Mouse (Mus musculus) embryonic facial prominence, embryonic 10.5 days (tissue): ENCODE measurements around the gene Parva. TPM values are rescaled to one million over a fixed set of nuclear protein-coding genes. Genes with fewer than 3 reads are reported as not detected.

Experiments used
- DNase-seq: peaks from one replicate; pipeline ENCODE4 v3.0.0-alpha.2; 2017; ENCODE audit warnings: low spot score
- H3K27ac ChIP-seq: fragments of 300-500 bp; sonication (generic); replicated peaks from 2 replicates; pipeline ENCODE4 v1.5.1; 2016; ENCODE audit warnings: mild to moderate bottlenecking
- H3K27me3 ChIP-seq: fragments of 300-500 bp; sonication (generic); replicated peaks from 2 replicates; pipeline ENCODE4 v1.6.1; 2016; ENCODE audit warnings: low read depth, mild to moderate bottlenecking; ENCODE audit not compliant: poor library complexity, severe bottlenecking
- H3K36me3 ChIP-seq: fragments of 300-500 bp; sonication (generic); replicated peaks from 2 replicates; pipeline ENCODE4 v1.6.1; 2016; ENCODE audit warnings: mild to moderate bottlenecking, moderate library complexity
- H3K4me1 ChIP-seq: fragments of 300-500 bp; sonication (generic); 2 replicates; pipeline ENCODE4 v1.6.1; 2016
- H3K4me3 ChIP-seq: fragments of 300-500 bp; sonication (generic); 2 replicates; pipeline ENCODE4 v1.5.1; 2016; ENCODE audit warnings: mild to moderate bottlenecking, moderate library complexity
- H3K9me3 ChIP-seq: fragments of 300-500 bp; sonication (generic); 2 replicates; pipeline ENCODE4 v1.6.1; 2016; ENCODE audit warnings: mild to moderate bottlenecking
- WGBS: fragments of 180-500 bp; shearing (Covaris S2); methylation state at CpG from one replicate; pipeline ENCODE4 v1.1.7; 2016; 5-methylcytosine and 5-hydroxymethylcytosine counted together
- polyA plus RNA-seq: library from polyadenylated mRNA; unstranded; fragments of >200 nt; fragmentation: Nextera tagmentation; extraction: Ambion mirVana; gene quantifications from 2 replicates; pipeline ENCODE4 v1.2.1, GENCODE M21; 2016

Parva gene
- polyA plus RNA-seq = 62.7 and 70.3 TPM in 2 replicates

DNA sequence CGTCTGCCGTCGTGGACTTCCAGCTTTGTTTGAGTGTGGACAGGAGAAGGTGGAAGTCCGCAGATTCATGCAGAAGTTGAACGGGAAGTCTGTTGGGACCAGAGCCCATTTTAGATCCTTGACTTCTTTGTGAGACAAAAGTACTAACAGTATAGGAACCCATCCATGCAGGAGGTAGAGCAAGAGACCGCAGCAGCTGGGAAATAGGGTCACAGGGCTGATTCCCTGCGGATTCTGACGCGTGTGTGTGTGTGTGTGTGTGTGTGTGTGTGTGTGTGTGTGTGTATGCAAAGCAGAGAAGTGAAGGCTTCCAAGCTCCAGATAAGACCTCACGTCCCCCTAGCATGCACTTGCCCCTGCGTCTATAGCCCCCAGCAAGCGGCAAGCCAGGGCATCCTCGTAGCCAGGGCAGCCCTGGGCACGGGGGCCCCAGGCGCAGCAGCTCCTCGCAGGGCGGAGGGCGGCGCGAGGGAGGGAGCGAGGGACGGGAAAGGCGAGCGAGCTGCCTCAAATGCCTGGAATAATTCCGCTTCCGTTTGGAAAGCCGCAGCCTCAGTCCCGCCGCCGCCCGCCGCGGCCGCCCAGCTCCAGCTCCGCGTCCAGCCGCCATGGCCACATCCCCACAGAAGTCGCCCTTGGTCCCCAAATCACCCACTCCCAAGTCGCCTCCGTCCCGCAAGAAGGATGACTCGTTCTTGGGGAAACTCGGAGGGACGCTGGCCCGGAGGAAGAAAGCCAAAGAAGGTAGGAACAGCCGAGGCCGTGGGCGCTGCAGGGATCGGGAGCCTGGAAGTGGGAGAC lies at the start of gene Parva:
Gene Parva, plus strand, starts transcription at position 149 of the 801 bp plus-strand sequence.
- Histone ChIP-seq H3K27ac (peak within 1 kb of the TSS; percentile 97), H3K9me3 (peaks cover 6% of the 10 kb centered on the region; the same call in 1 of the 2 replicates), H3K36me3 (peaks cover 9% of the 10 kb centered on the region), H3K4me3 (peak within 1 kb of the TSS; percentile 81), H3K27me3 (no peaks in the 10 kb centered on the region), H3K4me1 (peaks cover 29% of the 10 kb centered on the region)
- 1% methylated on average over 49 of the region's 49 CpGs for WGBS
- DNase-seq = peak; percentile 84

DNA sequence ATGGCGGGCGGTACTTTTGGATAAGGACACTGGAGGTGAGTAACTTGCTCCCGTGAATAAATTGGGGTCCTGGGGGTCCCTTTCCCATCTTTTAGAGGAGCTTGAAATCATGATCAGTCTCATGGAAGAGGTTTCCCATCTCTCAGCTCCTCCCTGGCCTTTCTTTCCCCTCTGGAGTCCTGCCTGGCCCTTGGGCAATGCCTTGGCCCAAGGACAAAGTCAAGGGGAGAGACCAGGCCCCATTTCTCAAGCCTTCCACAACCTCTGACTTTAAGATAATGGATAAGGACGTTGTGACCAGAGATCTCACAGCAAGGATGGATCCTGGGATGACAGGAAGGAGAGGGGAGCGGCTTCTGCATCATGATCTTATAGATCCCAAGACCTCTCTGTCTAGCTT lies 49.2 kb upstream of the Parva start:
- Histone ChIP-seq H3K27me3 (peaks cover 4% of the 10 kb centered on the region; the same call in 1 of the 2 replicates), H3K9me3 (no peaks in the 10 kb centered on the region), H3K36me3 (no peaks in the 10 kb centered on the region), H3K4me1 (peaks cover 9% of the 10 kb centered on the region; the same call in 1 of the 2 replicates), H3K27ac (peak overlapping the region; percentile 26; the same call in 1 of the 2 replicates), H3K4me3 (no peak overlapping the region)
- DNase-seq = no peak
- 87% methylated on average over 5 of the region's 5 CpGs for WGBS

DNA sequence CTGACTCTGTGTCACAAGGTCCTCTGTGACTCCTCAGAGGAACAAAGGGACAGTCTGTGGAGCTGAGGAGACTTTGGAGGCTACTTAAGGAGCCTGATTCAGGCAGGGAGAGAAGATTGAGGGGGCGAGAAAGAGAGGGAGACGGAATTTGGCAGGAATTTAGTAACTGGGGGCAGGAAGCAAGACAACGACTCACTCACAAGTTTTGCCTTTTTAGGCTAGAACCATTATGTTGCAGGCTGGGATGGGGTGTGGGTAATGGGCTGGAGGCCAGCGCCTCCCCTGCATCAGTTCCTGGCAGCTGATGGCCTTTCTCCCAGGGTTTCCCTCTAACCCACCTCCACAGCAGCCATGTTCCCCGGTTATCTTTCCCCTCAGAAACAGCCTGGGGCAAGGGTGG lies 48.8 kb upstream of the Parva start:
- no peaks in the 10 kb centered on the region for H3K36me3 ChIP-seq
- WGBS = 80% methylated on average over 5 of the region's 5 CpGs
- no peak overlapping the region for H3K4me3 ChIP-seq
- no peak for DNase-seq
- peaks cover 9% of the 10 kb centered on the region; the same call in 1 of the 2 replicates for H3K4me1 ChIP-seq
- H3K27me3 ChIP-seq = peaks cover 4% of the 10 kb centered on the region; the same call in 1 of the 2 replicates
- H3K27ac ChIP-seq = 0 out of 2 replicates have a peak overlapping the region, but pooled peaks have one; percentile 11
- no peaks in the 10 kb centered on the region for H3K9me3 ChIP-seq

DNA sequence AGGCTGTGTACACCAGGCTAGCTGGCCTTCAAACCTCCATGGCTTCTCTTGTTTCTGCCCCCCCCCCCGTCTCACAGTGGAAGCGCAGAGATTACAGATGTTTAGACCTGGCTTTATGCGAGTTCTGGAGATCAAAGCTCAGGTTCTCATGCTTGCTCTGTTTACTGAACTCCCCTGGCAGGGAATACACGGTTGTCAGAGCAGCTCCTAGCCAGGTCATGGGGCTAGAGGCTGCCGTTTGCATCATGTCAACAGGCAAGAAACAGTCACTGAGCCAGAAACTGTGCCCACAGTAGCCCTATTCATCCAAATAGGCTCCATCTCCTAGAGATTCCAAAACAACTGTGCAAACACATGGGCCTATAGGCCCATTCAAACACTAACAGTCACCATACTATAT lies 40.8 kb upstream of the Parva start:
- Histone ChIP-seq H3K4me1 (peaks cover 41% of the 10 kb centered on the region), H3K9me3 (no peaks in the 10 kb centered on the region), H3K4me3 (no peak overlapping the region), H3K27ac (no peak overlapping the region), H3K27me3 (no peaks in the 10 kb centered on the region), H3K36me3 (no peaks in the 10 kb centered on the region)
- 67% methylated on average over 5 of the region's 5 CpGs for WGBS
- DNase-seq = no peak

DNA sequence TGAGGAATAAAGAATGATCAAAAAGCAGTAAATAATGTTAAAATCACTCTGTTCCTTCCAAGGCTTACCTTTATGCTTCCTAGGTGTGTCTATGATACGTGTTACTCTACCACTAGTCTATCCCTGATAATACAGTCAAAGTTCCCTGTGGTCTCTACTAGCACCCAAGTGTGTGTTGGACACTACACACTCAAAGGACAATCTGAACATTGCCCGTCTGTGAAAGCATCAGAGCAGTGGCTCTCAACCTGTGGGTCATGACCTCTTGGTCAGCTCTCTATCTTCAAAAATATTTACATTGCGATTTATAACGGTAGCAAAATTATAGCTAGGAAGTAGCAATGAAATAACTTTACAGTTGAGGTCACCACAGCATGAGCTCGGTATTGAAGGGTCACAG lies 39.4 kb upstream of the Parva start:
- Histone ChIP-seq H3K27me3 (no peaks in the 10 kb centered on the region), H3K27ac (no peak overlapping the region), H3K36me3 (no peaks in the 10 kb centered on the region), H3K4me1 (peaks cover 53% of the 10 kb centered on the region), H3K9me3 (no peaks in the 10 kb centered on the region), H3K4me3 (no peak overlapping the region)
- WGBS = 81% methylated on average over 5 of the region's 5 CpGs
- no peak for DNase-seq

DNA sequence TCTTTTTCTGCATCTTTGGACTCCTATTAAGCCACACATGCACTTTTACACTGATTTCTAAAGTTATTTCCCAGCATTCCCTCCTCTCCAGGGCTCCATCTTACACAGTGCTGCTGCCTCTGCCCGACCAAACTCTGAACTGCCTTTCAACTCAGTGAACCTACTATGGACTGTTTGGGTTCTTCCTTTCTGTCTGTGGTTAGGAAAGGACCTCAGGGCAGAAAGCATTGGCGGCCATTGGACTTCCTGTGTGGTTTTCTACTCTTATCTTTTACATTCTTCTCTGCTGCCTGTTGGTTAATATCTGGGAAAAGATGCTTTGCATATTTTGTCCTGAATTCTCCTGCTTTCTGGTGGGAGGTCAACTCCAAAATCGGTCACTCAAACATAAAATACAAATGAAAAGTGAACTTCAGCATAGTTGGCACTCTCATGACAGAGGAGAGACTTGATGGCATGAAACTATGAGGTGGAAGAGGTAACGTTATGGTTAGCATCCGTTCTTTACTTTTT lies 38.9 kb upstream of the Parva start:
- DNase-seq = no peak
- H3K4me1 ChIP-seq = peaks cover 53% of the 10 kb centered on the region
- no peak overlapping the region for H3K4me3 ChIP-seq
- no peak overlapping the region for H3K27ac ChIP-seq
- H3K9me3 ChIP-seq = no peaks in the 10 kb centered on the region
- no peaks in the 10 kb centered on the region for H3K27me3 ChIP-seq
- WGBS = 84% methylated on average over 5 of the region's 5 CpGs
- H3K36me3 ChIP-seq = no peaks in the 10 kb centered on the region

DNA sequence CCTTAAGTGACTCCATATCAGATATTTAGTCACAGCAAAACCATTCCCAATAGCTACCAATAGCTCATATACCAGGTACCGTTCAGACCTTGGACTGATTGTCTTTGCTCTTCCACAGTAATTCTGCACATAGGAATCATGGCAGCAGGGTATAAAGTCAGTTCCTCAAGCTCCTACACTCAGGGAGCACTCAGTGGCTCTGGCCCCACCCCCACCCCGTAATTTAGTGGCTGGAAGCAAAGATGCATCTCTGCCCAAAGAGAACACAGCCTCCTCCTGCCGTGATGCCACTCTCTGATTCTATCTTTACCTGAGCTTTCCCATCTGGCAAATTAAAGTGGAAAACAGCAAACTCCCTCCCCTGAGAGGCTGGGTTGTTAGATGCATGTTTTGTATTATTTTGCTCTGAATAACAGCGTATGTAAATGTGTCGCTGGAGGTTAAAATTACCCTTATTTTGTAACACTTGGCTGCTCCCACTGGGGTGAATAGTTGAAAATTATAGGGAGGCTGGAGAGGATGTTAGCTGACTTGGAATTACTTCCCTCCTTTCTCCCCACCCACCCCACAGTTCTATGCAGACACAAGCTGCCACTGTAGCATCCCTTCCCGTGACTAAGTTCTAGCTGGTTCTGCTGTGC lies 37.6 kb upstream of the Parva start:
- H3K4me3 ChIP-seq = 0 out of 2 replicates have a peak overlapping the region, but pooled peaks have one; percentile 21
- DNase-seq = peak; percentile 28
- H3K9me3 ChIP-seq = no peaks in the 10 kb centered on the region
- H3K27me3 ChIP-seq = no peaks in the 10 kb centered on the region
- H3K4me1 ChIP-seq = peaks cover 53% of the 10 kb centered on the region
- H3K27ac ChIP-seq = peak overlapping the region; percentile 82
- WGBS = 40% methylated on average over 6 of the region's 6 CpGs
- no peaks in the 10 kb centered on the region for H3K36me3 ChIP-seq

DNA sequence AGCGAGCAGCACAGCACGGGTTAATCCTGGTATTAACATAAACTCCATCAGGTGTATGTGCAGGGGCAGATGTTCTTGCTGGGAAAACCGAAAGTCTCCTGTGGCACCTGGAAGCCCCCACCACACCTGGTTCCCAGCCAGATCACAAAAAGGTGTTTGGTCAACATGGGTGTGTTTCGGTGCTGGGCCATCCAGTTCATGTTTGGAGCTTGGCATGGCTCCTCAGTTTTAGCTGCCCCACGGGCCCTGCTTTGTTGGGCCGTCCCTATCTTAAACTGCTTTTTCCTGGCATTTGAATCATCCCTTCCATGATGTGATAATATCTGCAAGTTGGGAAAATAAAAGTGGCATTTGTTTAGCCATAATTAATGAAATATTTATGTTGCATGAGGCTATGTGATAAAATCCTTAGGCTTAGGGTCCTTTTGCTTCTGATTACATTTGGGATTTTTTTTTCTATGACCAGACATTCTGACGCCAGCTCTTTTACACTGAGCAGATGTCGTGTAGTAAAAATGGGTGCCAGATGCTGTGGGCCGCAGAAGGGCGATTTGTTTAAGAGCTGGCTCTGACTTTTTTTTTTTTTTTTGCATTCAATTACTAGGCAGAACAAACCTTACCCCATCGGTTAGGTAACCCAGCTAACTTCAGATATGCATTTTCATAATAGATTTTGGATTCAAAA lies 36.9 kb upstream of the Parva start:
- H3K27me3 ChIP-seq = no peaks in the 10 kb centered on the region
- DNase-seq = peak; percentile 73
- no peaks in the 10 kb centered on the region for H3K9me3 ChIP-seq
- 27% methylated on average over 11 of the region's 11 CpGs for WGBS
- H3K4me1 ChIP-seq = peaks cover 53% of the 10 kb centered on the region
- no peaks in the 10 kb centered on the region for H3K36me3 ChIP-seq
- H3K4me3 ChIP-seq = 0 out of 2 replicates have a peak overlapping the region, but pooled peaks have one; percentile 21
- peak overlapping the region; percentile 82 for H3K27ac ChIP-seq

DNA sequence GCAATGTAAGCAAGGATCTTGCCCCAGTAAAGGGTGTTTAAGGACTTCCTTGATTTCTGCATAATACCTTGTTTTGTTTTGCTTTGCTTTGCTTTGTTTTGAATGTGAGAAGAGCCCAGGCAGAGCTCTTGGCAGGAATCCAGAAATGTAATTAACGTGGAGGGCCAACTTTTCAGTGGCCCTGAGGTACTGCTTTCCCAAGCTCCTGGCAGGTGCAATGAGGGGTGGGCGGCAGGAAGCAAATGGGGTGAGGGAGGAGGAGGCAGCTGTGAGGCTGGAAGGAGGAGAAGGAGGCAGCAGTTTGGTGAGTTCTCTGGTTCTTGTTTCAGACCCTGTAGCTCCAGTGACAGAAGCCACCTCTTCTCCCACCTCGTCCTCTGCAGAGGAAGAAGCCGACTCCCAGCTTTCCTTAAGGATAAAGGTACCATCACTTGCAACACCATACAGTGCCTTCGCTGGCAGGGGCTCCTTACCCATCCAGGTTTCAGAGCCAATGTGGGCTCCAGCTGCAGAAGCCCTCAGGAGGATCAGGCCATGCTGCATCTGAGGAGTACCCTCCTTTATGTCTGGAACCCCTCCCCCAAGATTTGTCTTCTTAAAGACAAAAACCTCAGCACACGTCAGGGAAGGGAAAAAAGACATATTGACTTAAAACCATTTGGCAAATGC lies 36.2 kb upstream of the Parva start:
- 27% methylated on average over 6 of the region's 6 CpGs for WGBS
- H3K27ac ChIP-seq = peak overlapping the region; percentile 79
- peak; percentile 70 for DNase-seq
- H3K9me3 ChIP-seq = no peaks in the 10 kb centered on the region
- peak overlapping the region; percentile 41; the same call in 1 of the 2 replicates for H3K4me3 ChIP-seq
- peaks cover 53% of the 10 kb centered on the region for H3K4me1 ChIP-seq
- no peaks in the 10 kb centered on the region for H3K36me3 ChIP-seq
- H3K27me3 ChIP-seq = no peaks in the 10 kb centered on the region

DNA sequence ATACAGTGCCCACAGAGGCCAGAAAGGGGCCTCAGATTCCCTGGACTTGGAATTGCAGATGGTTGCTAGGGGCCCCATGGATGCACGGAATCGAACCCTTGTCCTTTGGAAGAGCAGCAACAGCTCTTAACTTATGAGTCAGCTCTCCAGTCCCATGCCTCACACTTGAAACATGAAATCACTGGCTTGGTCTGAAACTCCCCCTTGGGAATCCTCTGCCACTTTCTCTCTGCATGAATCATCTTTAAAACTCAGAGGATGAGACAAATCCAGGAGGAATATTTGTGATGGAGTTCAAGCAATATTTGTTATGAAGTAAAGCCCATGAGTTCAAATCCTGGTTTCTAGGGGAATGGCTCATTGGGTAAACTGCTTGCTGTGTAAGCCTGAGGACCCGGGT lies 29.5 kb upstream of the Parva start:
- Histone ChIP-seq H3K27ac (no peak overlapping the region), H3K4me1 (peaks cover 7% of the 10 kb centered on the region), H3K27me3 (no peaks in the 10 kb centered on the region), H3K36me3 (no peaks in the 10 kb centered on the region), H3K9me3 (no peaks in the 10 kb centered on the region), H3K4me3 (no peak overlapping the region)
- no peak for DNase-seq
- whole genome bisulfite sequencing = 89% methylated on average over 3 of the region's 3 CpGs

DNA sequence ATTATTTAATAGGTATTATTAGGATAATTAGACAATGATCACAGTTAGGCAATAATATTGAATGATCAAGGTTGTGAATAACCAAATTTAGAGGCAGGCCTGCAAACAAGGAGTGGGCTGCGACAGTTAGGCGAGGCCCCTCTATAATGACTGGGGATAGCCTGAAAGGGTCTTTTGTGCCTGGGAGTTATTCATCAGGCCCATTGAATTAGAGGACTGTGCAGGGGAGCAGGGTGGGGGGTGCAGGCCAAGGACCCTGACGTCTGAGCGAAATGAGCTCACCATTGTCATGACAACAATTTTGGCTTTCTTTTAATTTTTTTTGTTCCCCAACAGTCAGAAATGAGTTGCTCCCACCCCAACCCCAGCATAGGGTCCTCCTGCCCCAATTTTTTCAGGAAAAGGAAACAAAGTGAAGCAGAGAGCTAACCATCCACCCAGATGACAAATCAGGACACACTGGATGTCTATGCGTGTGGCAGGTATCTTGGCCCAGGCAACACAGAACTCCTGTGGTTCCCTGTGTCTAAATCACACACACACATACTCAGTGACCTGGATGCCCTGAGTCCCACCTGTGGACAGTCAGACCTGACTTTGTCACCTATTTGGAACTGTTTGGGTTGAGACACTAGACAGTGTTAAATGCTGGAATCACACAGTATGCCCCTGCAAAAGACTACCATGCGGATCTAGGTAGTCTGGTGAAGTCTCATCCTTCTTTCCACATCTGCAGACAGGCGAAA lies 27.7 kb upstream of the Parva start:
- peaks cover 7% of the 10 kb centered on the region for H3K4me1 ChIP-seq
- H3K27ac ChIP-seq = peak overlapping the region; percentile 41
- H3K36me3 ChIP-seq = no peaks in the 10 kb centered on the region
- no peaks in the 10 kb centered on the region for H3K27me3 ChIP-seq
- no peak for DNase-seq
- WGBS = 59% methylated on average over 7 of the region's 7 CpGs
- no peaks in the 10 kb centered on the region for H3K9me3 ChIP-seq
- H3K4me3 ChIP-seq = no peak overlapping the region
